Mouse (Mus musculus) liver, postnatal 0 days (tissue): ENCODE measurements around the gene Trim25. TPM values are rescaled to one million over a fixed set of nuclear protein-coding genes. Genes with fewer than 3 reads are reported as not detected.

Experiments used
- ATAC-seq: fragments of 200-750 bp; cut with Nextera tagmentation; 2 replicates; pipeline ENCODE4 v1.8.0; 2017; ENCODE audit warnings: mild to moderate bottlenecking, moderate library complexity
- DNase-seq: peaks from one replicate; pipeline ENCODE4 v3.0.0-alpha.2; 2016
- H3K27ac ChIP-seq: fragments of 300-500 bp; sonication (generic); 2 replicates; pipeline ENCODE4 v1.5.1; 2014; ENCODE audit warnings: antibody characterized with exemption, moderate library complexity, mild to moderate bottlenecking, low read depth
- H3K27me3 ChIP-seq: fragments of 300-500 bp; sonication (generic); 2 replicates; pipeline ENCODE4 v1.6.1; 2014; ENCODE audit warnings: low read length, control low read depth, mixed read lengths; ENCODE audit not compliant: insufficient read depth
- H3K36me3 ChIP-seq: fragments of 300-500 bp; sonication (generic); replicated peaks from 2 replicates; pipeline ENCODE4 v1.6.1; 2014; ENCODE audit warnings: mild to moderate bottlenecking, control low read depth, low read length, moderate library complexity, mixed read lengths; ENCODE audit not compliant: insufficient read depth
- H3K4me1 ChIP-seq: fragments of 300-500 bp; sonication (generic); 2 replicates; pipeline ENCODE4 v1.6.1; 2014; ENCODE audit warnings: antibody characterized with exemption, mild to moderate bottlenecking, control low read depth; ENCODE audit not compliant: insufficient read depth
- H3K4me2 ChIP-seq: fragments of 300-500 bp; sonication (generic); 2 replicates; pipeline ENCODE4 v1.6.1; 2014; ENCODE audit warnings: low read depth, mild to moderate bottlenecking, low read length, moderate library complexity, mixed read lengths
- H3K4me3 ChIP-seq: fragments of 300-500 bp; sonication (generic); 2 replicates; pipeline ENCODE4 v1.5.1; 2014; ENCODE audit warnings: low read depth, low read length
- H3K9ac ChIP-seq: fragments of 300-500 bp; sonication (generic); replicated peaks from 2 replicates; pipeline ENCODE4 v1.6.1; 2014; ENCODE audit warnings: mild to moderate bottlenecking, moderate library complexity
- H3K9me3 ChIP-seq: fragments of 300-500 bp; sonication (generic); 2 replicates; pipeline ENCODE4 v1.6.1; 2016; ENCODE audit warnings: mild to moderate bottlenecking, control low read depth, low read length, mixed read lengths
- CTCF ChIP-seq: sonication (generic); IDR thresholded peaks from 2 replicates; pipeline ENCODE4 v1.5.1; 2016; ENCODE audit warnings: antibody characterized with exemption, low read depth
- EP300 ChIP-seq: IDR thresholded peaks from 2 replicates; pipeline ENCODE4 v1.6.1; 2016; ENCODE audit warnings: antibody characterized with exemption, low read depth, mild to moderate bottlenecking
- WGBS: fragments of 180-500 bp; shearing (Covaris S2); extraction: QIAGEN DNeasy Blood & Tissue Kit; methylation state at CpG from one replicate; pipeline ENCODE4 v1.1.7; 2014; ENCODE audit not compliant: insufficient replicate concordance; 5-methylcytosine and 5-hydroxymethylcytosine counted together
- polyA plus RNA-seq: library from polyadenylated mRNA; unstranded; fragments of >200 nt; fragmentation: Nextera tagmentation; extraction: Ambion mirVana; gene quantifications from 2 replicates; pipeline ENCODE4 v1.2.1, GENCODE M21; 2015

Gene Trim25
- polyA plus RNA-seq, 1 experiment from 2014 or later = 20.4 TPM

DNA sequence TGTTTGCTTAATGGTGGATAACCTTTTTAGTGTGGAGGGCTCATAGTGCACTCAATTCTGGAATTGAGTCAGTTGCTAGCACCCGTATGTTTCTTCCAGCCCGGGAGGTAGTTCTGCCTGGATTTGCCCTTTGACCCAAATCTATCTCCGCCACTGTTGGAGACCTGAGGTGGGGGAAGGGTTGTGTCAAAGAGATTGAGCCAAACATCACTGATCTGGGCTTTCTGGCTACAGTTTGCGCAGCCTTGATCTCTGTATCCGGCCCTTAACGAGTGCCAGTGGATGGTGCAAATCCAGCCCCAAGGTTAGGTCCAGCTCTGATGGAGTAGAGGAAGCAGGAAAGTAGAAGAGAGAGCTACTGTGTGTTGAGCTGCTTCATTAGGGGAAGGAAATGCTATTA, 3.9 kb downstream of the Trim25 start:
- Histone ChIP-seq H3K9me3 (no peaks in the 10 kb centered on the region), H3K27me3 (no peaks in the 10 kb centered on the region), H3K27ac (peak overlapping the region; percentile 87), H3K4me2 (peak overlapping the region; percentile 79), H3K36me3 (peaks cover 49% of the 10 kb centered on the region), H3K4me1 (peaks cover 43% of the 10 kb centered on the region), H3K9ac (peak overlapping the region; percentile 58), H3K4me3 (peak overlapping the region; percentile 98)
- TF ChIP-seq EP300 = peak; percentile 40; the same call in 1 of the 2 replicates
- no peak for TF ChIP-seq CTCF
- DNase-seq = peak; percentile 59
- WGBS = 48% methylated on average over 6 of the region's 6 CpGs
- peak; percentile 58 for ATAC-seq

DNA sequence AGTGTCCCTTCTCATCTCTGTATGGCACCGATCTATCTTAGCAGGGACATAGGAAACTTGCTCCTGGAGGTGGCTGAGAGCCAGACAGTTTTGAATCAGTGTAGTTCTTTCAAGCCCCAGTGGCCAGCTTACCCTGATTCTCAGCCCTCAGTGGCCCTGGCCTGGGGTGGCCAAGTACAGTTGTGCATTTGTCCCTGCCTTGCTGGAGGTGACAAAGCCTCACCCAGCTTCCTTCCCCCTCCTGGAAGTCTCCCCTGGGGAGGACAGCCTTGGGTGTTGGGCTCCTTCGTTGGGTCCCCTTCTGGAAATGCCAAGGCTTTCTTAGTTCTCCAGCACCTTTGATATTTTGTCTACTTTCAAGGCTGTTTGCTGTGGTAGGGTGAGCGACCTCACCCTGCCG, 4.5 kb downstream of the Trim25 start:
- peak overlapping the region; percentile 58 for H3K9ac ChIP-seq
- ATAC-seq (no peak), DNase-seq (no peak)
- H3K4me3 ChIP-seq = peak overlapping the region; percentile 98
- H3K4me1 ChIP-seq = peaks cover 44% of the 10 kb centered on the region
- H3K27me3 ChIP-seq = no peaks in the 10 kb centered on the region
- 52% methylated on average over 4 of the region's 4 CpGs for WGBS
- TF ChIP-seq EP300 (no peak), CTCF (no peak)
- no peaks in the 10 kb centered on the region for H3K9me3 ChIP-seq
- peak overlapping the region; percentile 79 for H3K4me2 ChIP-seq
- H3K36me3 ChIP-seq = peaks cover 56% of the 10 kb centered on the region
- peak overlapping the region; percentile 87 for H3K27ac ChIP-seq

DNA sequence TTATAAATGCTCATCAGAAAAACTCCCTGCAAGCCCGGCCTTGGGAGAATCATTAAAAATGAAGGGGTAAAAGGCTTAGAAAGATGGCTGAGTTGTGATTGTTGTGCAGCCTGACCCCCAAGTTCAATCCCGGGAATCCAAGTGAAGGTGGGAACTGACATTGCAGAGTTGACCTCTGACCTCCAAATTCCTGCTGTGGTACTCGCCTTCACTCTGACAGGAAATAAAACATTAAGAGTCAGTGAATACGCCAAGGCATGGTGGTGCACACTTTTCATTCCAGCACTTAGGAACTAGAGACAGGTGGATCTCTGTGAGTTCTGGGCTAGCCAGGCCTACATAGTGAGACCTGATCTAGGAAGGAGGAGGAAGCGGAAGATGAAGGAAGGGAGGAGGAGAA, 6.3 kb downstream of the Trim25 start:
- no peak for TF ChIP-seq CTCF
- no peak for TF ChIP-seq EP300
- DNase-seq (no peak), ATAC-seq (no peak)
- H3K9ac ChIP-seq = no peak overlapping the region
- H3K9me3 ChIP-seq = no peaks in the 10 kb centered on the region
- H3K27me3 ChIP-seq = no peaks in the 10 kb centered on the region
- H3K4me2 ChIP-seq = no peak overlapping the region
- H3K36me3 ChIP-seq = peaks cover 72% of the 10 kb centered on the region
- peaks cover 45% of the 10 kb centered on the region for H3K4me1 ChIP-seq
- no peak overlapping the region for H3K27ac ChIP-seq
- no peak overlapping the region for H3K4me3 ChIP-seq
- WGBS = 75% methylated on average over 5 of the region's 5 CpGs

DNA sequence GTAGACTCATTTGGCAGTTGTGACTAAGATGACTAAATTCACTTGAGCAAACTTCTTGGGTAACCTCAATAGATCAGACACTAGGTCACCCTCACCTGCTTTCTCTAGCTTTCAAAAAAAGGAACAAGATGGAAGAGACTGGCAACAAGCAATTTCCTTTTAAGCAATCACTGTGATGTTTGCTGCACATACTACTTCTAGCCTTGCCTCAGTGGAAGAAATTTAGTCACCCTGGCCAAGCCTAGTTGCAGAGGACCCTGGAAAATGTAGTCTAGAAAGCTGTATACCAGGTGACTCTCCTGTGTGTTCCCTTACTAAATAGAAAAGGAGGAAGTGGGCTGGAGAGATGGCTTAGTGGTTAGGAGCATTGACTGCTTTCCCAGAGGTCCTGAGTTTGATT, 7.2 kb downstream of the Trim25 start:
- H3K27me3 ChIP-seq = no peaks in the 10 kb centered on the region
- DNase-seq (no peak), ATAC-seq (no peak)
- H3K4me3 ChIP-seq = no peak overlapping the region
- H3K4me1 ChIP-seq = peaks cover 38% of the 10 kb centered on the region
- no peaks in the 10 kb centered on the region for H3K9me3 ChIP-seq
- H3K27ac ChIP-seq = no peak overlapping the region; the same call in 1 of the 2 replicates
- H3K4me2 ChIP-seq = no peak overlapping the region
- no peak overlapping the region for H3K9ac ChIP-seq
- TF ChIP-seq EP300 = no peak
- TF ChIP-seq CTCF = no peak
- peaks cover 80% of the 10 kb centered on the region for H3K36me3 ChIP-seq

DNA sequence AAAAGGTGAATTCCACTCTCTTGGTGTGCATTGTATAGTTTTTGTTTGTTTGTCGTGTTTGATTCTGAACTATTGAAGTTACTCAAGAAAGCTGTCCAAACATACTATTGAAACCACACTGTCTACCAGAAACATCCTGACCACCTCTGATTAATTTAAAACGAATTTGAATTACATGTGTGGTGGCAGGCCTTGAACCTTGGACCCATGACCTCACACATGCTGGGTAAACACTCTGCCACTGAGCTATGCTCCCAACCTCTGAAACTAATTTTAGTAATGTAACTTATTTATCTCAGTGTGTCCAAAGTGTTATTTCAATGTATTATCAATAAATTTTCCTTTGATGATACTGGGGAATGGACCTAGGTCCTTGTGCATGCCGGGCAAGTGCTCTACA, 8.4 kb downstream of the Trim25 start:
- Histone ChIP-seq H3K27me3 (no peaks in the 10 kb centered on the region), H3K27ac (peak overlapping the region; percentile 71), H3K4me1 (peaks cover 30% of the 10 kb centered on the region), H3K4me3 (no peak overlapping the region), H3K36me3 (peaks cover 85% of the 10 kb centered on the region), H3K9me3 (no peaks in the 10 kb centered on the region), H3K9ac (no peak overlapping the region), H3K4me2 (no peak overlapping the region)
- WGBS = 78% methylated on average over 3 of the region's 3 CpGs
- no peak for DNase-seq
- peak; percentile 40; the same call in 1 of the 2 replicates for TF ChIP-seq EP300
- no peak for TF ChIP-seq CTCF
- no peak for ATAC-seq

DNA sequence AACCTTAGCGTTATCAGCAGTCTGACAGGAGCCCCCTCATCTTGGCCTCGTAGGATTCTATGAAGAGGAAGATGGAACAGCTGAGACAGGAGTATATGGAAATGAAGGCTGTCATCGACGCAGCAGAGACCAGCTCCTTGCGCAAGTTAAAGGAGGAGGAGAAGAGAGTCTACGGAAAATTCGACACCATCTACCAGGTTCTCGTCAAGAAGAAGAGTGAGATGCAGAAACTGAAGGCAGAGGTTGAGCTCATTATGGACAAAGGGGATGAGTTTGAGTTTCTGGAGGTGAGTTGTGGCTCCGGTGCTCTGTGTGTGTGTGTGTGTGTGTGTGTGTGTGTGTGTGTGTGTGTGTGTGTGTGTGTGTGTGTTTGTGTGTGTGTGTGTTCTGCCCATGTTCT, 9.9 kb downstream of the Trim25 start:
- Histone ChIP-seq H3K4me3 (no peak overlapping the region), H3K4me2 (no peak overlapping the region), H3K36me3 (peaks cover 92% of the 10 kb centered on the region), H3K27me3 (no peaks in the 10 kb centered on the region), H3K9me3 (no peaks in the 10 kb centered on the region), H3K9ac (no peak overlapping the region), H3K4me1 (peaks cover 16% of the 10 kb centered on the region), H3K27ac (peak overlapping the region; percentile 71)
- DNase-seq (no peak), ATAC-seq (no peak)
- WGBS = 71% methylated on average over 8 of the region's 9 CpGs
- TF ChIP-seq EP300 = no peak
- no peak for TF ChIP-seq CTCF

DNA sequence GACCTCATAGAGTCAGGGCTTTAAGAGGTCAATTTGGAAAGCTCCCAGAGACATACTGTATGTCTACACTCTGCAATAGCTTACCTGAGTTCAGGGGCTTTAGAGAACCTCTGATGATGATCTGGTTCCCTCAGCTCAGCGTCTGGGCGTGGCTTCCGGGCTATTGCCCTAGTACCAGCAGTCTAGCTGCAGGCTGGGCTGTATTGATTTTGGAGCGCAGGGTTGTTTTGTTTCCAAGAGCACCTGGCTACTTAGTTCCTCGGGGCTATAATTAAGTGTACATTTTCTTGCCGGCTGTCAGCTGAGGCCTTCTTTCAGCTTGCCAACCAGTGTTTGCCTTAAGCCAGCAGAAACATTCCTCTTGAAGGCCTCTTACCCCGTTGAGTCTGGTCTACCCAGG, 10.3 kb downstream of the Trim25 start:
- H3K9me3 ChIP-seq = no peaks in the 10 kb centered on the region
- H3K27ac ChIP-seq = peak overlapping the region; percentile 71
- no peaks in the 10 kb centered on the region for H3K27me3 ChIP-seq
- no peak overlapping the region for H3K9ac ChIP-seq
- peaks cover 94% of the 10 kb centered on the region for H3K36me3 ChIP-seq
- DNase-seq (peak; percentile 71), ATAC-seq (peak; percentile 84)
- peaks cover 14% of the 10 kb centered on the region for H3K4me1 ChIP-seq
- 77% methylated on average over 7 of the region's 7 CpGs for WGBS
- H3K4me3 ChIP-seq = no peak overlapping the region
- TF ChIP-seq EP300 = no peak
- TF ChIP-seq CTCF = no peak
- no peak overlapping the region; the same call in 1 of the 2 replicates for H3K4me2 ChIP-seq
